Mouse (Mus musculus): Measurements from ENCODE around the gene Usp6nl.

GRCm38 (mm10) chr2:6328927-6329326, 6.5 kb downstream of the Usp6nl start:
- TF ChIP-seq EP300 (IDR thresholded peaks at IDR 0.05; ENCODE audit: low read depth) (no peak), CTCF (IDR thresholded peaks at IDR 0.05; ENCODE audit: low read depth) (no peak)

Measured in heart, postnatal 0 days (tissue).